Mouse (Mus musculus): ENCODE measurements around the gene Zbtb16. TPM values are rescaled to one million over a fixed set of nuclear protein-coding genes. Genes with fewer than 3 reads are reported as not detected.

The Zbtb16 gene
- polyA plus RNA-seq, 1 experiment from 2014 or later: 0.15 TPM

DNA sequence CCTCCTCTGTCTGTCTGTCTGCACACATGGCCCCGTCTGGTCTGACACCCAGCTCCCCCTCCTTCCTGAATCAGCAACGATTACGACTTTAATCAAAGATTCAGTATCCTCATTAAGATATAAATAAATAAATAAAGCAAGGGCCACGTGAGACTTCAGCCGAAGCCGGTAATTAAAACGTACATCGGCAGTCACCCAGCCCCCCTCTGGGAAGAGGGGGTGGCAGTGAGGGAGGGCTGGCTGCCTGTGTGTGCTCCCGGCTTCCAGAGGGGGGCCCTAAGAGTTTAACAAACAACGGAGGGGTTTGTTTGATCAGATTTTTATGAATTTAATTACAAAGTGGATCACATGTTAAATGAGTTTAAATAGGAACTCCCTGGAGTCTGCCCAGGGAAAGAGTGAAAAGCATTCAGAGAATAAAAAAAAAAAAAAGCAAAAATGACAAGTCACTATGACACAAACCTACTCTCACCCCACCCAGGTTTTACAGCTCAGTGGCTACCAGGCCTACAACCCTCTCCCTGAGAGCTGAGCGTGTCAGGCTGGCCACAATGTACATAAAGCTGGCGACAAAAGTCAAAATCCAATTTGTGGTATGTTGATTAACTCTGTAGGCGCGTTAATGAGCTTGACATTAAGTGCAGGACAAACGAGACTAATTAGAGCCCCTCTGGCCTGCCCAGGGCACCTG, 173.5 kb downstream of the Zbtb16 start:
- ATAC-seq (no peak), DNase-seq (ENCODE audit: low read depth, low spot score) (no peak)
- no peak for TF ChIP-seq CTCF (IDR thresholded peaks at IDR 0.05)
- CTCF ChIA-PET: no interaction called here
- peaks cover 17% of the 10 kb centered on the region for H3K27me3 ChIP-seq
- in situ Hi-C loops (cut with MboI; ENCODE audit: low pct_unique_long_range_greater_than_20kb): no loop called here
- POLR2A ChIA-PET: interaction anchor here (0.6 kb wide), 1 partner anchor 142 kb away, joined by 5 read pairs; no protein-coding TSS in a partner anchor

DNA sequence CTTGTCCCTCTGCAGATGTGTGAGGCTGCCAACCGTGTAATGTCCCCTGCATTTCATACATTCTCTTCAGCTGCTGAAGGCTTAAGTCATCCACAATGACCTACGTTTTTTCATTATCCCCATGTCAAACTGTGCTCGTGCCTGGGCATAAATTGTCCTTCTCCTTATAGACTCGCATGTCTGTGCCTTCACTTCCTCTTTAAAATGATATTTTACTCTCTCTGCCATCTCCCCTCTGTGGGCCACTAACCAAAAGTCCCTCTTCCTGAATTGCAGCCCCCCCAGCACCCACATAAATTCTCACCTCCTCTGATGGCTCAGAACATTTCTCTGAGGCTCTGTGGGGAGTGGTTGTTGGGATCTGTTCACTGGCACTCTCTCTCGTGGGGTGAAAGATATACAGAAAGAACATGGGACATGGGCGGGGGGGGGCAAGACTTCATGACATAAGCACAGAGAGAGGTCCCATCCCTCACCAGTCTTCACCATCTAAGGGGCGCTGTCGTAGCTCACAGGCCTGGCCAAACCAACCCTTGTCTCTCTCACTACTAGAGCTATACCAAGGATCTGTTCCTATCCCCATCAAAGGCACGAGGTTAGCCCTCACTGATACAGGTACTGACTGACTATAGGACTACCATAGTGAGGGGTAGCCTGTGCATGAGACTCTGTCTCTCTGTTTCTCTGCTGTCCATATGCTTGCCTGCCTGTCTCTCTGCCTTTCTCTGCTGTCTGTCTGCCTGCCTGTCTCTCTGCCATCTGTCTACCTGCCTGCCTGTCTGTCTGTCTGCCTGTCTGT, 174.6 kb downstream of the Zbtb16 start:
- ATAC-seq (no peak), DNase-seq (ENCODE audit: low read depth, low spot score) (no peak)
- POLR2A ChIA-PET: no interaction called here
- CTCF ChIA-PET: no interaction called here
- TF ChIP-seq CTCF (IDR thresholded peaks at IDR 0.05): no peak
- in situ Hi-C loops (cut with MboI; ENCODE audit: low pct_unique_long_range_greater_than_20kb): no loop called here
- peaks cover 25% of the 10 kb centered on the region for H3K27me3 ChIP-seq

DNA sequence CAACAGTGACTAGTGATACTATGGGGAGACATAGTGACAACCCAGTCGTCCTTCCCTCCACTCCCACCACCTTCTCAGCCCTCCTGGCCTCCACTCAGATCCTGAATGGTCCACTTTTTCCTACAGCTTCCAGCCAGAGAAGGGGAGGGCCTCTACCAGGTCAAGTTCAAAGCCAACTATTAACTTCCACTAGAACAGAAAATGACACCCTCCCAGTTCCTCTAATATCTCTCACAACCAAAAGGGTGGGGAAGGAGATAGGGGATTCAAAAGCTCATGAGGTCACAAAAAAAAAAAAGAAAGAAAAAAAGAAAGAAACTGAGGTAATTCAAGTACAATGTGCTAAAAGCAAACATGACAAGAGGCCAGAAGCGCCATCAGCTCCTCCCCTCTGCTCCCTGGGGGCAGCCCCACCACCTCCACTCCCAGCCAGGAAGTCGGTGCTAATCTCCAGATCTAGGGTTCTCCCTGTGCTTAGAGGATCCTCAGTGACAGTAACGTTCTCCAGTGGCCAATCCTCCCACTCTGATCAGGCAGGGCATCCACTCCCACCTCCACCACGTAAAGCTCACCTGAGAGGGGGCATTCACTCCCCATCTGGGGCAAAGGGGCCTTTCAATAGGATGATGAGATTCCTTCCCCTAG, 180.4 kb downstream of the Zbtb16 start:
- in situ Hi-C loops (cut with MboI; ENCODE audit: low pct_unique_long_range_greater_than_20kb): no loop called here
- H3K27me3 ChIP-seq: peaks cover 23% of the 10 kb centered on the region
- CTCF ChIA-PET: interaction anchor here (1.5 kb wide), 1 partner anchor 9 kb away, joined by 5 read pairs; no protein-coding TSS in a partner anchor
- no peak for TF ChIP-seq CTCF (IDR thresholded peaks at IDR 0.05)
- POLR2A ChIA-PET: no interaction called here
- no peak for ATAC-seq
- no peak for DNase-seq (ENCODE audit: low read depth, low spot score)

DNA sequence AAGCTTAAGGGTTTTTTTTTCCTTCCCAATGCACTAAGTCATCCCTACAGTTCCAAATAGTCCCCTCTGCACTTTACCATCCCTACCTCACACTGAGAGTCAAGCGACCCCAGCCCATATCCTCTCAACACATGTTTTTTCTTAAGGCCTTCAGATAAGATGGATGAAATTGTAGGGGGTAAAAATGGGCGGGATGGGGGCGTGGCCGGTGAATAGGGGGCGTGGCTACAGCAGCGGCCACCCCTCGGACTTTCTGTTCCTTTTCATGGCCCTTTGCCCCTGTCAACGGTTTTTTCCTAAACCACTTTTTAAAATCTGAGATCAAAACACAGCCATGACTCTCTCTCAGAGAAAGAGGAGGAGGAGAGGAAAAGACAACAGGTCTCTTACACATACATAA, 181.3 kb downstream of the Zbtb16 start:
- no peak for ATAC-seq
- TF ChIP-seq CTCF (IDR thresholded peaks at IDR 0.05): no peak
- no peak for DNase-seq (ENCODE audit: low read depth, low spot score)
- peaks cover 23% of the 10 kb centered on the region for H3K27me3 ChIP-seq
- in situ Hi-C loops (cut with MboI; ENCODE audit: low pct_unique_long_range_greater_than_20kb): no loop called here
- CTCF ChIA-PET: interaction anchor here (1.5 kb wide), 1 partner anchor 8 kb away, joined by 5 read pairs; no protein-coding TSS in a partner anchor
- POLR2A ChIA-PET: no interaction called here

DNA sequence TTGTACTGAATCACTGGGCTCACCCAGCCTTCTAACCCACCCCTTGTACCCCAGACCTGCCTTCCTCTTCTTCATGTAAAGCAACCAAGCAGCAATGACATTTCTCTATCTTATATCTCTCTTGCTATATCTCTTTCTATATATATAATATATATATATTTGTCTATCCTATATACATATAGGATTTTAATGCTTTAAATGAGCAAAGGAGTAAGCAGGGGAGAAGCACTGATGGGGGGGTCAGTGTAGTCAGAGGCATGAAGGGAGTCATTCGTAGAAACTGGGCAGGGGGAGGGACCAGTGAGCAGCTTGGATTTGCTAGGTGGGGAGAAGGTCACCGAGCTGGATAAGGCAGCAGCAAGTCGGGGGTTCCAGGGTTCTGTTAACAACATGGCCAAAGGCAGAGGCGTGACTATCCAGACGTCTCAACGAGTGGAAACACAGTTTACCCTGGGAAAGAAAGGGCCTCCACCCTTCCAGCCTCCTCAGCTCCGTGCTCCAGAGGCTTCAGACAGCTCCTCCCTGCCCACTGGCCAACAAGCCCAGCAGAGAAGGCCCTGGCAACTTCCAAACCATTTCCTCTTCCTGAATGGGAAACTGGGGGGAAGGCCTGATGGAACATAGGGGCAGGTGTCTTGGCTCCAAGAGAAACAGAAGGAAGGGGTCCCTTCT, 182.5 kb downstream of the Zbtb16 start:
- in situ Hi-C loops (cut with MboI; ENCODE audit: low pct_unique_long_range_greater_than_20kb): no loop called here
- peaks cover 31% of the 10 kb centered on the region for H3K27me3 ChIP-seq
- ATAC-seq (no peak), DNase-seq (ENCODE audit: low read depth, low spot score) (no peak)
- ChIA-PET POLR2A (no interaction called here), CTCF (no interaction called here)
- TF ChIP-seq CTCF (IDR thresholded peaks at IDR 0.05): no peak

DNA sequence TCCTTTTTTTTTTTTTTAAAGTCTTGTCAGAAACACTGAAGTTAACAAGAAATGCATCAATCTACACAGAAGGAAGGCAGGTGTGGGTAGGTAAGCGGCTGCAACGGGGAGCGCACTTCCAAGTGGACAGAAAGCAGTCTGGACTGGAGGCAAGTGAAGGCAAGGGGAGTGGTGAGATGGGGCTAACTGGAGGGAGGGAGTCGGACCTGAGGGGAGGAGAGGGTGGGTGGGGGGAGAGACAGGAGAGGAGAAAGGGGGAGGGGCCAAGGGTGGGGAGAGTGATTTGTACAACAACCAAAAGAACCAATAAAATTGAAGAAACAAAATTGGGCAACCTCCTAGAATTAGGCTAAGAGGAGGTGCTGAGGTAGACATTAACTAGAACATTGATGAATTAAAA, 184.0 kb downstream of the Zbtb16 start:
- TF ChIP-seq CTCF (IDR thresholded peaks at IDR 0.05): no peak
- POLR2A ChIA-PET: no interaction called here

DNA sequence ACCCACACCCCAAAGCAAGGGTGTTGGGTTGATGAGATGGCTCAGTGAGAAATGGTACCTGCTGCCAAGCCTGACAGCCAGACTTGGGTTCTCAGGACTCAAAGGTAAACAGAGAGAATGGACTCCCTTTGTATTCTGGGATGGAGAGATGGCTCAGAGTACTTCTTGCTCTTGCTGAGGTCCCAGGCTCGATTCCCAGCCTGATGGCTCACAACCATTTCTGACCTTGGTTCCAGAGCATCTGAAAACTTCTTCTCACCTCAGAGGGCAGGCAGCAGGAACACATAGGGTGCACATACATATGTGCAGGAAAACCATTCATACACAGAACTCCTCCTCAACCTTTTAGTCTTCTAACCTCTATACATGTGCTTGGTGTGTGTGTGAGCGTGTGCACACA, 185.2 kb downstream of the Zbtb16 start:
- ChIA-PET CTCF (no interaction called here), POLR2A (interaction anchor here (0.6 kb wide), 1 partner anchor 303 kb away, joined by 4 read pairs; no protein-coding TSS in a partner anchor)
- DNase-seq (ENCODE audit: low read depth, low spot score) (no peak), ATAC-seq (no peak)
- H3K27me3 ChIP-seq: peaks cover 31% of the 10 kb centered on the region
- in situ Hi-C loops (cut with MboI; ENCODE audit: low pct_unique_long_range_greater_than_20kb): no loop called here
- TF ChIP-seq CTCF (IDR thresholded peaks at IDR 0.05): no peak

More for the DNA sequence above, 184.0 kb downstream of the Zbtb16 start:
- in situ Hi-C loops (cut with MboI; ENCODE audit: low pct_unique_long_range_greater_than_20kb): no loop called here
- no peak for ATAC-seq
- CTCF ChIA-PET: no interaction called here
- no peak for DNase-seq (ENCODE audit: low read depth, low spot score)
- H3K27me3 ChIP-seq: peaks cover 29% of the 10 kb centered on the region

DNA sequence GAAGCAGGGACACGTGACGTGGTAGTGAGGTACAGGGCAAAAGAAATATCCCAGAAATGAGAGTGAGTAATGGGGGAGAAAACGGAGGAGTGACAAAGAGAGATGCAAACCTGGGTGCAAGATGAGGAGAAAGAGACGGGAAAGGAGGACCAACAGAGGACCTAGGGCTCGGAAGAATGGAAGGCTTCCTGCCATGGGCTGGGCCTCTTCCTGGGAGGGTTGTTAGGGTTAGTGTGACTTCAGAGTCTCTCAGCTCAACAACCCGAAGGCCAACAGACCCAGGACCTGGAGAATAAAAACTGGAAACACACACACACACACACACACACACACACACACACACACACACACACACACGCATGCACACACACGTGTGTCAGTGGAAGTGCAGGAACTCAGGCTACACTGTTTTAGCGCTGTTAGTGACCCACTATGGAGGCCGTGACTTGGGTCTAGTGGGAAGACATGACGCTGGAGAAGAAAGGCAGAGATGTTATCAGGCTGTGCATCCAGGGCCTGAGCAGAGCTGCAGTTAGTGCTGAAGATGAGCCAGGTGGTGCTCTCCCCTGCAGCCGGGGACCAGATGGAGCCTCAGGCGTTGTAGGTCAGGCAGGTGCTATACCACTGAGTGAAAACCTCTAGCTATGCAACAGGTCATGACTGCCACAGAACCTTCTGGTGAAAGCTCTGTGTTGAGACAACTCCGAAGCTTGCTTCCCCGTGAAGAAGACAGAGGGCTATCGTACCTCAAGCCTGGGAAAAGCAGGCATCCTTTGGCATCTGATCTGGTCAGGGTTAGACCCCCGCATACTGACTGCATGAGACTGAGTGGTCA, 186.0 kb downstream of the Zbtb16 start:
- TF ChIP-seq CTCF (IDR thresholded peaks at IDR 0.05): no peak
- ChIA-PET POLR2A (interaction anchor here (0.6 kb wide), 1 partner anchor 304 kb away, joined by 4 read pairs; no protein-coding TSS in a partner anchor), CTCF (no interaction called here)
- DNase-seq (ENCODE audit: low read depth, low spot score) (no peak), ATAC-seq (no peak)
- H3K27me3 ChIP-seq: peaks cover 25% of the 10 kb centered on the region
- in situ Hi-C loops (cut with MboI; ENCODE audit: low pct_unique_long_range_greater_than_20kb): loop anchor here (5.0 kb wide), 2 partner anchors 212 to 242 kb away; no protein-coding TSS in a partner anchor

DNA sequence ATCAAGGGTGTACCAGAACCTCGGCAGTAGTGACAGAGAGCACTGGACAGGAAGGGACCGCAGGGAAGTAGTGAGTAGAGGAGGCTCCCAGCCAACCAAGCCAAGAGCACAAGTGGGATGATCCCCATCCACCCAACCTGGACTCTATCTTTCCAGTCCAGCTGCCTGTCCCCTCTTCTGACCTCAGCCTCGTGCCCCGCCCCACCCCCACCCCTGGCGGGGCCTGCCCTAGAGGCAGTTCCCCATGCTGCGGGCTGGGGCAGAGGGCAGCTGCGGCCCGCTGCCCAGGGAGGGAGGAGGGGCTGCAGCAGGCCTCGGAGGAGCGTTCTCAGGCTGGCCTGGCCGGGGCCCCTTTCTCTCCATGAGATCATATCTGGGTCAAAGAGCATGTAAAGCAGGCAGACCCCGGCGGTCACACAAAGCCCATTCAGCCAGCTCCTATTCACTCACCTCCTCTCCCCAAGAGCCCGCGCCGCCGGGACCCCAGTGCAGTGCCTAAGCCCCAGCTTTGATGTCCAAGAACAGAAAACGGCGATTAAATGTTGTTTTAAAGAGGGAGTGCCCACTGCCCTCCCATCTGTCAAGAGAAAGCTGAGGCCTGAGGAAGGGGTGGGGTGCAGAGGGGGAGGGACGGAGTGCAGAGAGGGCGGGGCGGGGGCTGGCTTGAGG, 186.8 kb downstream of the Zbtb16 start:
- POLR2A ChIA-PET: no interaction called here

More for the DNA sequence above, 186.8 kb downstream of the Zbtb16 start:
- CTCF ChIA-PET: no interaction called here
- in situ Hi-C loops (cut with MboI; ENCODE audit: low pct_unique_long_range_greater_than_20kb): loop anchor here (5.0 kb wide), 2 partner anchors 213 to 243 kb away; no protein-coding TSS in a partner anchor
- TF ChIP-seq CTCF (IDR thresholded peaks at IDR 0.05): no peak
- no peak for DNase-seq (ENCODE audit: low read depth, low spot score)
- no peak for ATAC-seq
- H3K27me3 ChIP-seq: peaks cover 24% of the 10 kb centered on the region

All from Patski (cell line).